Mouse (Mus musculus) MEL (cell line): Measurements from ENCODE around the gene Btbd18.

Experiments
- CTCF ChIP-seq, 3 experiments: IDR thresholded peaks in 2 of 3; conservative IDR thresholded peaks in 1 of 3; 2 replicates each; pipeline ENCODE4 v1.5.1; 2011 to 2012; ENCODE audit warnings: low read length in 3 of 3, low read depth in 2 of 3, mild to moderate bottlenecking in 2 of 3, improper control_type of control experiment in 1 of 3, inconsistent platforms in 1 of 3, mixed read lengths in 1 of 3, moderate library complexity in 1 of 3; ENCODE audit not compliant: control insufficient read depth in 1 of 3, insufficient read depth in 1 of 3, poor library complexity in 1 of 3, severe bottlenecking in 1 of 3
- GATA1 ChIP-seq: IDR thresholded peaks from 2 replicates; pipeline ENCODE4 v1.6.1; 2011; ENCODE audit warnings: low read depth, low read length, improper control_type of control experiment
- HCFC1 ChIP-seq: IDR thresholded peaks from 2 replicates; pipeline ENCODE4 v1.6.1; 2012; ENCODE audit warnings: low read depth, mild to moderate bottlenecking, inconsistent platforms, low read length, improper control_type of control experiment, moderate library complexity
- POLR2A ChIP-seq, 2 experiments: IDR thresholded peaks; 2 replicates each; pipeline ENCODE4 v1.6.1; 2011 to 2012; ENCODE audit warnings: low read length in 2 of 2, mild to moderate bottlenecking in 2 of 2, control low read depth in 1 of 2, improper control_type of control experiment in 1 of 2, low read depth in 1 of 2, moderate library complexity in 1 of 2; ENCODE audit not compliant: control insufficient read depth in 1 of 2, insufficient read depth in 1 of 2, poor library complexity in 1 of 2

DNA sequence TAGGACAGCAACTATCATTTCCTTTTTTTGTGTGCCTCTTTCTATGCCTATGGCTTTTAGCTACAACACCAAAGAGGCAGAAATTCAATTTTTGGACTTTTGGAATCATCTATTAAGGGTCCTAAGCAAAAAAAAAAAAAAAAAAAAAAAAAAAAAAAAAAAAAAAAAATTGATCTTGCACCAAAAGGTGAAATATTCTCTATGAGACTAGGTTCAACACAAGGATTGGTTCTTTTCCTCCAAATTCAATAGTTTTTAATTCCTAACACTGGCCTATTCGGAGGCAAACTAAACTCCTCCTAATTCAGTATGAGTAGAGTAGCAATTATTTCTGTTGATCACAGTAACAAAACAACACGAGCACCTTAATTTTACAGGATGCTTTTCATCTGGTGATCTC is 53.0 kb downstream of the Btbd18 start:
- TF ChIP-seq POLR2A (IDR thresholded peaks at IDR 0.05; ENCODE audit: control insufficient read depth in 1 of 2, insufficient read depth in 1 of 2, low read depth in 1 of 2, low read length in 2 of 2, poor library complexity in 1 of 2) (no peak), CTCF (IDR thresholded peaks at IDR 0.05 in 2 of 3, conservative IDR thresholded peaks at IDR 0.05 in 1 of 3; ENCODE audit: control insufficient read depth in 1 of 3, insufficient read depth in 1 of 3, low read depth in 2 of 3, low read length in 3 of 3, poor library complexity in 1 of 3, severe bottlenecking in 1 of 3) (no peak), GATA1 (no peak), HCFC1 (no peak)
